Mouse (Mus musculus): ENCODE measurements around the gene Hoxd9. TPM values are rescaled to one million over a fixed set of nuclear protein-coding genes. Genes with fewer than 3 reads are reported as not detected.

The Hoxd9 gene
- polyA plus RNA-seq, 2 experiments from 2014 or later: not detected

- no peak for ATAC-seq
Observed at GRCm38 (mm10) chr2:74668370-74669229, 28.9 kb upstream of the Hoxd9 start.

DNA sequence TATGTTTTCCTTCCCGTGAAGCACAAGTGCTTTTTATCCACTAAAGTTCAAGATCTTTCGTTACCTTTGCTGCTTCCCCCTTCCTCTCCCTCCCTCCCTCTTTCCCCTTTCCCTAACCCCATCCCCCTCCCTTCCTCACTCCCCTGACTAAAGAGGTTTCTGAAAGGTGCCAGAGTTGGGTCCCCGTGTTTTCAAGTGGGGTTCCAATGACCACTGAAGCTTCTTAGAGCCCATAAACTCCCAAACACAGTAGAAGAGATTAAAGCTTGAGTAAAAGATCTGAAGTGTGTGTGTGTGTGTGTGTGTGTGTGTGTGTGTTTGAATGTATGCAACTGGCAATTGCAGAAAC lies 28.3 kb upstream of the Hoxd9 start:
- no peak for ATAC-seq

DNA sequence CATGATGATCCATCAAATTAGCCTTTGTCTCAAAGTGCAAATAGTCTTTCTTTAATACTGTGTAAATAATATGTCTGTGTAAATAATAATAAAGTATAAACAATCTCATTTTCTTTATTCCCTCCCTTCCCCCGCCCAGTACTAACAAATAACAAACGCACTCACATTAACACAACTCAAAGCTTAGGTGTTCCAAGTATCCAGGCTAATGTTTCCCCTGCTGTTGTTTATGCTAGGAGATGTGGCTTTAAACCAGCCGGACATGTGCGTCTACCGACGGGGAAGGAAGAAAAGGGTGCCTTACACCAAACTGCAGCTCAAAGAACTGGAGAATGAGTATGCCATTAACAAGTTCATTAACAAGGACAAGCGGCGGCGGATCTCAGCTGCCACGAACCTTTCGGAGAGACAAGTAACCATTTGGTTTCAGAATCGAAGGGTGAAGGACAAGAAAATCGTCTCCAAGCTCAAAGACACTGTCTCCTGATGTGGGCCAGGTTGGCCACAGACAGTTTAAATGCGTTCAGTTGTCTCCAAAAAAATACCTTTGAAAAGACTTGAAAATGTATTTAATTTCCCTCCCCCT lies 27.8 kb upstream of the Hoxd9 start:
- ATAC-seq: no peak

DNA sequence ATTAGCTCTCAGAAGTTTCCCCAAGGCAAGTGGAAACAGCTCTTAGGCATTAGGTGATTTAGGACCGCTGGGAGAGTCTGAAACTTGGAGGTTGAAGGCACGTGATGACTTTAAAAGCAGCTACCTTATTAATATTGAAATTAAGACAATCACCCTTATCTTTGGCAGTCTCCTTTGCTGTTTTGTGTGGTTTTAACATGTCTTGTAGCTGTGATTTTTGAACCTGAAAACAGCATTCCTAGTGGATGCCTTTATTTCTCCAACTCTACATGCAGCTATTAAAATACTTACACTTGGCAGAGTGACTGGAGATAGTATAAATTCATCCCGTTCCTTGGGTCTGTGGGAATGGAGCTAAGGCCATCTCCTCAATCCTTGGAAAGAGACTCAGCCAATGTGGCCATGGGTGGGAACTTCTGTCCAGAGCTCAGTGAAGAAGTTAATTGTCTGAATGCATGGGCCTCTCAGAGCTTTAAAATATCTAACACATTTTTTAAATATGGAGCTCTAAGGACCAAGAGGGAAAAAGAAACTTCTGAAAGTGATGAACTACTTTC lies 26.8 kb upstream of the Hoxd9 start:
- no peak for ATAC-seq

- no peak for ATAC-seq
Observed at GRCm38 (mm10) chr2:74671847-74672246, 25.7 kb upstream of the Hoxd9 start.

DNA sequence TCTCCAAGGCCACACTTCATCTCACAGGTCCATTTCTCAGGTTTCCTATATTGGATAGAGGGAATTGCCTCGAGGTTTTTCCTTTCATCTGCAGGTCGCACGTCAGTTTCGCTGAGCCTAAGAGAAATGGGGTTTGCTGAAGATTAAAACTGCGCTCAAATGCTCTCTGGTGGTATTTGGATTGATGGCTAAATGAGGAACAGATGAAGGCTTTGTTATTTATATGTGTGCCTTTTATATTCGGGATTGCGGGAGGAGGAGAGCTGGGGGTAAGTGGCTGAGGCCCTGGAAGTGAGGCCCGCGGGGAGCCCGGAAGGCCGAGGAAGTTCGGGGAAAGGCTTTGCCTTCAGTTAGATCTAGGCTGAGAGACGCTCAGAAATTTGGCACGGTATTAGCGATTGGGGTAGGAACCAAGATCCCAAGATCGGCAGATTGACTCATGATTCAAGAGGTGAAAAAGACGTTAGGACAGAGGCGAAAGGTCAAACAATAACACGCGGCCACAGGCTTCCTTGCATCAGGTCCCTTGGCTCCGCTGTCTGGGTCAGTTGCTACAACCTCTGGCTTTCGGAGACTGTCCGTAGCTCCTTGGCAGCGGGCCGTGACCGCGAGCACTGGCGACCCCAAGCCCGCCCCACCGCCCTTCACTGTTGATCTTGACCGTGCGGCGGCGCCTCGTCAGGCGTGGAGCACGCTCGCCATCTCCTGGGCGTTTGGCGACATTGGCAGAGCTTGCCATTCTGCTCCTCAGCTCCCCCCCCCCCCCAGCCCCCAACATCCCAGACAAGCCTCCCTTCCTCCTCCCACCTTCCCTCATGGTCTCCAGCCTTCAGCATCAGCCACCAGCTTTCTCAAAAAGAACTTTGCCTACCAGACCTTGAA lies 24.8 kb upstream of the Hoxd9 start:
- peak; percentile 72 for ATAC-seq

GRCm38 (mm10) chr2:74673835-74674425 lies 23.6 kb upstream of the Hoxd9 start:
- ATAC-seq: no peak

- no peak for ATAC-seq
Observed at GRCm38 (mm10) chr2:74674881-74675665, 22.5 kb upstream of the Hoxd9 start, which contains the start of gene Hoxd12. Gene Hoxd12, plus strand, starts transcription at chr2:74675013.

DNA sequence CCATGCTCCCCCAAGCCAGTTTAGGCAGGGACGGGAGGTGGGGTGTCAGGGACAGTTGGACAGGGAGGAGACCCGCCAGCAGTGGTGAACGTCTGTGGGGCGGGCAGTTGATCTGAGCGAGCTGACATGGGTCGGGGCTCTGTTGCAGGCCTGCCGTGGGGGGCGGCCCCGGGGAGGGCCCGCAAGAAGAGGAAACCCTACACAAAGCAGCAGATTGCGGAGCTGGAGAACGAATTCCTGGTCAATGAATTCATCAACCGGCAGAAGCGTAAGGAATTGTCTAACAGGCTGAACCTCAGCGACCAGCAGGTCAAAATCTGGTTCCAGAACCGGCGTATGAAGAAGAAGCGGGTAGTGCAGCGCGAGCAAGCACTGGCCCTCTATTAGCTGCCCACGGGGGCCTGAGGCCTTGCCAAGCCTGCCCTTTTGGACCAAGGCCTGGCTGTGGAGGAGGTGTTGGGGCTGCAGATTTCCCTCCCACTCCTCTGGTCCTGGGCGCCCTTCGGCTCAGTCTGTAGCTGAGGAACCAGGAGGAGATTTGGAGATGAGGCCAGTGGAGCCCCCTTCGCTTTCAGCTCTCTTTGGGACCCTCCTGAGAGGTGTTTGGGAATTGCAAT lies 21.8 kb upstream of the Hoxd9 start:
- ATAC-seq: no peak

DNA sequence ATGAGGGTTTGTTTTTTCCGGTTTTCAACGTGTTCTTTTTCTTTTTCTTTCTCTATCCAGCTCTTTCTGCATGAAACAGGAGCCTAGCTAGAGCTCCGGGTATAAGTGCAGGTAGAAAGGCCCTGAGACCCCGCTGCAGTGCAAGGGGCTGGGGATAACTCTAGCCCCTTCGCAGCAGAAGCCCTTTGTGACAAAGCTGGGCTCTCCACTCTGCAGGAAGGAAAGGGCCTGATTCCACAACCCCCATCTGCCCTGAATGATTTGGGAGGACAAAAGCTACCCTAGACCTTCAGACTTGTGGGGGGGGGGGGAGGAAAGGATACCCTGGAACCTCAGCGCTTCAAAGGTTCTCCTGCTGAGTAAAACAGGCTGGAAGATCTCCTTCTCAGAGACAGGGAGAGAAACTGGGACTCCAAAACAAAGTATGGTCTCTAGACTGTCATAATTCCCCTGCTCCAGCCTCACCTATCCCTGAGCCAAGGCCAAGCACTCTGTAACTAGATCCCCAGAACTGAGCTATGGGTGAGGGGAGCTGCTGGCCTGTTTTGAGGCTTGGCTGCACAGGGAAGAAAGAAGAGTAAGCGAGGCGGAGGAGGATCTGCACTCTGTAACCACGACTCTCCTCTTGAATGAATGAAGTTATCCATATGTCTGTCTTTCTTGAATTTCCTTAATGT lies 21.0 kb upstream of the Hoxd9 start:
- no peak for ATAC-seq

DNA sequence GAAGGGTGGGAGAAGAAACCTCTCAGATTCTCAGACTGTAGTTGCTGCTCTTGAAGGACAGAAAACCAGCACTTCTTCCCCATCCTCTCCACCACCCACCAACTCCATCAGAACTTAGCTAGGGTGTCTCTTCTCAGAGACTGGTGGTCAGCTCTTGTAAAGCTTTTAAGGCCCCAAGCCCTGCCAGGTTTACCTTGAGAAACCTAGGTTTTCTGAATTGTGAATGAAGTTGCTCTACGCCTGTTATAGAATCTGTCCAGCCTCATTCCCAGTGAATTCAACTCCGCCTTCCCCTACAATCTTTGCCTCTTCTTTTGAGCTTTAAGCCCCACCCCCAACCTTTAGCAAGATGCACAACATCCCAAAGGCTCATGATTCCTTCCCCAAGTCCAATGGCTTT lies 20.4 kb upstream of the Hoxd9 start:
- no peak for ATAC-seq

GRCm38 (mm10) chr2:74678891-74679595 lies 18.5 kb upstream of the Hoxd9 start, which contains the start of gene Hoxd11:
Gene Hoxd11, plus strand, starts transcription at chr2:74679557.
- no peak for ATAC-seq

DNA sequence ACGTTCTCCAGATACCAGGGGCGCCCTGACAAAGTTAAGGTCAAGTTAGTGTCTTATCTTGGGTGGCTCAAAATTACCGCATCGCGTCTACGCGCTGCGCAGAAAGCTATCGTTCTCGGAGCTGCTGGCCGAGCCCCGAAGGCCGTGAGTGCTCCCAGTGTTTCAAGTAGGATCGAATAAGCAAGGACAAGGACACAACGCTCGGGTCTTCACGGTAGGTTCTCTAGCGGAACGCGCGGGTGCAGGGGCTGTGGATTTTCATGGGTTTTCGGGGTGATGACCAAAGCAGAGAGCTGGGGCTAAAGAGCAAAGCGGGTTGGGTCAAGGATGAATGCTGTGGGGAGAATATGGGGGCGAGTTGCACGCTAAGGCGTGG lies 17.9 kb upstream of the Hoxd9 start:
- ATAC-seq: no peak

DNA sequence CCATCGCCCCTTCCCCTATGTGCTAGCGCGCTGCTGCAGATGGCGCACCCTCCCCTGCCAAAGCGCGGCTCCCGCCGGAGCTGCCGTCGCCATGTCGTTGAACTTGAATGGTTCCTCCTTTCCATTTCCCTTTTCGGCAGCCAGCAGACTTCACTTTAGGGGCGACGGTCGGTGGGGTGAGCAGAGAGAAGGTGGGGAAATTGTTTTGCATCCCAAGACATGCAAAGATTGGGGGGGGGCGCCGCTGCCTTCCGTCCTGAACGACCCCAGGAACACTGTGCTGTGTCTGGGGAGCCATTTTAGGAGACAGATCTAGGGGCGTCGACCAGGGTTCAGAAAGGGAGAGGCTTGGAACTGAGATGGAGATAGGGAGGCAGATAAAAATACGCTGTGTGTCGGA lies 17.5 kb upstream of the Hoxd9 start:
- ATAC-seq: no peak

GRCm38 (mm10) chr2:74680561-74681398 lies 16.7 kb upstream of the Hoxd9 start:
- ATAC-seq: no peak

DNA sequence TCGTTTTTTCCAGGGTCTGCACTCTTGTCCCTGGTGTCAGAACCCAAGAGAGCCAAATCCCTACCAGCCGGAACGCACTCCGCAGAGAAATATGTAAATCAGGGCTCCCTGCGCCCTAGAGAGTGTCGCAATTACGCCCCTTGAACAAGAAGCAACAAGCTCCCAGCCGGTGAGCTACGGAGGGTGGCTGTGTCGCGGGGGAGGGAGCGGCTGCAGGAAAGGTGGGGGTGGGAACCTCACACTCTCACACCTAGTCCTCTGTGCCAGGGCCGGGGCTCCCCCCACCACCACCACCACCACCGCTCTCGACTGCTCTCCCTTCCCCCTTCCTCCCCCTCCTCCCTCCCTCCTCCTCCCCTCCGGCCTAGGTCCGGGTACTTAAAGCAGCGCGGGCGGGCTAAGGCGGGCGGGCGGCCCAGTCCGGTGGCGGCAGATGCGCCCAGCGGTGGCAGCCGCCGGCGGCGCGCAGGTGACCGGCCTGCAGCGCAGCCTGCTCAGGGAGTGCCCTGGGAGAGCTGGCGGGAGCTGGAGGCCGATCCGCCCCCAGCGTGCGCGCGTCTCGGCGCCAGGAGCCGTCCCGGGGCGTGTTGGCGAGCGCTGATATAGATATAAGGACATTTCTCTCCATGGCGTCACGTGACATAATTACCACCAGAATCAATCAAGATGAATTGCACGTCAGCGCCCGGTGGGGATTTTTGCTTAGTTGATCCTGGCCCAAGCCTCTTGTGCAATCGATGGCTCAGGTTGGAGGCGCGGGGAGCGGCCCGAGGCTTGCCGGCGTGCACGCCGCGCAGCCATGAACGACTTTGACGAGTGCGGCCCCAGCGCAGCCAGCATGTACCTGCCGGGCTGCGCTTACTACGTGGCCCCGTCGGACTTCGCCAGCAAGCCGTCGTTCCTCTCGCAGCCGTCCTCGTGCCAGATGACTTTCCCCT lies 15.7 kb upstream of the Hoxd9 start:
- ATAC-seq: no peak

DNA sequence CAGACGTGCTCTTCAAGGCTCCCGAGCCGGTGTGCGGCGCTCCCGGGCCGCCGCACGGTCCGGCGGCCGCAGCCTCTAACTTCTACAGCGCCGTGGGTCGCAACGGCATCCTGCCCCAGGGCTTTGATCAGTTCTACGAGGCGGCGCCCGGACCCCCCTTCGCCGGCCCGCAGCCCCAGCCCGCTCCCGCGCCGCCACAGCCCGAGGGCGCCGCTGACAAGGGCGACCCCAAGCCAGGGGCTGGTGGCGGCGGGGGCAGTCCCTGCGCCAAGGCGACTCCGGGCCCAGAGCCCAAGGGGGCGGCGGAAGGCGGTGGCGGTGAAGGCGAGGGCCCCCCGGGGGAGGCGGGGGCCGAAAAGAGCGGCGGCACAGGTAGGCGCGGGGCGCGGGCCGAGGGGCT lies 14.7 kb upstream of the Hoxd9 start:
- ATAC-seq: no peak

GRCm38 (mm10) chr2:74683471-74683951 lies 14.0 kb upstream of the Hoxd9 start:
- no peak for ATAC-seq

Data from CD4-positive, CD25-positive, alpha-beta regulatory T cell, adult 4 months (primary cell).